Mouse (Mus musculus): ENCODE measurements around the gene Cep350.

Gene Cep350

GRCm38 (mm10) chr1:155810616-155811015 lies 162.4 kb downstream of the Cep350 start:
- in situ Hi-C loops (cut with MboI; ENCODE audit: low sequenced_read_pairs), result no loop called here

GRCm38 (mm10) chr1:155809706-155810442 lies 163.2 kb downstream of the Cep350 start:
- in situ Hi-C loops (cut with MboI; ENCODE audit: low sequenced_read_pairs), result no loop called here

- in situ Hi-C loops (cut with MboI; ENCODE audit: low sequenced_read_pairs), result no loop called here
Observed at GRCm38 (mm10) chr1:155808261-155808660, 164.8 kb downstream of the Cep350 start.

- in situ Hi-C loops (cut with MboI; ENCODE audit: low sequenced_read_pairs), result no loop called here
Observed at GRCm38 (mm10) chr1:155805607-155806006, 167.4 kb downstream of the Cep350 start.

GRCm38 (mm10) chr1:155801014-155801991 lies 171.8 kb downstream of the Cep350 start:
- in situ Hi-C loops (cut with MboI; ENCODE audit: low sequenced_read_pairs), result no loop called here

- in situ Hi-C loops (cut with MboI; ENCODE audit: low sequenced_read_pairs), result no loop called here
Observed at GRCm38 (mm10) chr1:155798000-155798399, 175.1 kb downstream of the Cep350 start.

GRCm38 (mm10) chr1:155797425-155797824 lies 175.6 kb downstream of the Cep350 start:
- in situ Hi-C loops (cut with MboI; ENCODE audit: low sequenced_read_pairs), result no loop called here

GRCm38 (mm10) chr1:155796757-155797405 lies 176.2 kb downstream of the Cep350 start:
- in situ Hi-C loops (cut with MboI; ENCODE audit: low sequenced_read_pairs), result no loop called here

GRCm38 (mm10) chr1:155795791-155796233 lies 177.2 kb downstream of the Cep350 start:
- in situ Hi-C loops (cut with MboI; ENCODE audit: low sequenced_read_pairs), result no loop called here

Data from CH12F3 (cell line).